Mouse (Mus musculus): ENCODE data around the gene Odc1. TPM values are rescaled to one million over a fixed set of nuclear protein-coding genes. Genes with fewer than 3 reads are reported as not detected.

Odc1 gene
- total RNA-seq, 2 experiments from 2014 or later: 383 to 788 TPM

DNA sequence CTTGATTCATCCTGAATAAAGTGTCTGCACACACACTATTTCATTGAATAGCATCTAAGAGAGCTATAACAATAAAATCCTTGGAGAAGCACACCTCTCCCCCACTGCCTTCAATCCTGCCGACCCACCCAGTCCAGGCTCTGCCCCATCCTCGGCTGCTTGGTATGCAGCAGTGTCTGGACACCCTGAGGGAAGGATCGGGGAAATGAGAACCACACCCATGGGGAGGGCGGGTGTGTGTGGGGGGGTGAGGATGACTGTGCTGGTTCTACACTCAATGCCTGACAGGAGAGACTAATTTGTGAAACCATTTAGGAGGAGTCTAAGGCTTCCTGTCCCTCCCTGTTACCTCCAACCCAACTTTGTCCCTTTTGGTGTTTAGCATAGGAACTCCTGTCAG lies 34.0 kb downstream of the Odc1 start:
- ATAC-seq (replicated peaks; ENCODE audit: low FRiP score, low TSS enrichment, poor library complexity, severe bottlenecking): no peak

DNA sequence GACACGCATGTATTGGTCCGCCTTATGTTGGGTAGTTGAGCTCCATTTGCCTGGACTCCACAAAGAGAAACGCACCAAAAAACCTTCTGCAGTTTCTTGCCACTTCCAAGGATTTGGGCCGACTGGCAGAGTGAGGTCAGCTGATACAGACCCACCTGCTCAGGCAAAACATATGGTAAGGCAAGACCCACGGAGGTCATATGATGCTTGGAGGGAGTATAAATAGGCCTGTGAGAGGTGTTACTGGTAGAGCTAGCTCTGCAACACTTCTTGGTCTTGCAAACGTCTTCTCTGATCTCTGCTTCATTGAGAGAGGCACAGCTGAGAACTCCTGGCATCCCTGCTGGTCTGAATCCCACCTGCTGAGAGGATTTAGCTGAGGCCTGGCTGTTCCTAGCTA lies 36.4 kb downstream of the Odc1 start:
- no peak for ATAC-seq (replicated peaks; ENCODE audit: low FRiP score, low TSS enrichment, poor library complexity, severe bottlenecking)

DNA sequence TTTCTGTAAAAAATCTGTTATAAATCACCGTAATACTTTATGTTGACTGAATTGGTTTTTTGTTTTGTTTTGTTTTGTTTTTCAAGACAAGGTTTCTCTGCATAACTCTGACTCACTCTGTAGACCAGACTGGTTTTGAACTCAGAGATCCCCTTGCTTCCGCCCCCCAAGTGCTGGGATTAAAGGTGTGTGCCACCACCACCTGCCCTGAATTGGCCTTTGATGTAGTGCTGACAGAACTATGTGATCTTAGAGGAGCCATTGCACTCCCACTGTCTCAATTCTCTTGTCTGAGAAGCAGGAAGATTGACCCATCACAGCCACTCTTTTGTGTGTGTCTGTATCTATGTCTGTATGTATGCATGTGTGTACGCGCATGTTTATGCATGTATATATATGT lies 37.8 kb downstream of the Odc1 start:
- no peak for ATAC-seq (replicated peaks; ENCODE audit: low FRiP score, low TSS enrichment, poor library complexity, severe bottlenecking)

DNA sequence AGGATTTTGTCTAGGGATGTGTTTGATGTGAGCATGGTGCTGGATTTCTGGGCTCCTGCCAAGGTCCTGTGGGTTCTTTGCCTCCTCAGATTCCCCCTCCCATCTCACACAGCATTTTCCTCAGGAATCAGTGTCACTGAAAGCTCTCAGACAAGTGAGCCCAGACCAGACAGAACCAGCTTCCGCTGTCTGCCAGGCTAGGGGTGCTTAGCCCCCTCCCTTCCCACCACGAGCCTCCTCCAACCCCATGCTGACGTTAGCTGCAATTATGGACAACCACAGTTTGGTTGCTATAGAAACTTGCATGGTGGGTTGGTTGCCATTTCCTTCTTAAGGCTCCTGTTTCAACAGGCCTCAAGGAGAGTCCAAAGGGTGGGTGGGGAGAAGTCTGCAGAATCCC lies 39.3 kb downstream of the Odc1 start:
- no peak for ATAC-seq (replicated peaks; ENCODE audit: low FRiP score, low TSS enrichment, poor library complexity, severe bottlenecking)

DNA sequence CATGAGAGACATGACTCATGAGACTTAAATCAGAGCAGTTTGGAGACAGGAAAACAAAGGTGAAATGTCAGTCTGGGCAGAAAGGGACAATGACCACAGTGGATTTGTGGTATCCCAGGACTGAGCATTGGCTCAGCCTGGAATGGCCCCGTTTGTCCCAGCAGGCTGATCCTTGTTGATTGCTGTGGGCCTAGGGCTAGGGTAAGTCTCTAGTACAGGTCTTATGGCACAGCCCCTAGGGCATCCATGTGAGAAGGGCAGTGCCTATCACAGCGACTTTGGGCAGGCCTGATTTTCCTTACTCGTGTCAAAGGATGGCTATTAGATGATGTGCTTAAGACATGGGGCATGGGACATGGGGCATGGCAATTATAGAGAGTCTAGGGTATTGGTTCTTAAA lies 41.4 kb downstream of the Odc1 start:
- no peak for ATAC-seq (replicated peaks; ENCODE audit: low FRiP score, low TSS enrichment, poor library complexity, severe bottlenecking)

DNA sequence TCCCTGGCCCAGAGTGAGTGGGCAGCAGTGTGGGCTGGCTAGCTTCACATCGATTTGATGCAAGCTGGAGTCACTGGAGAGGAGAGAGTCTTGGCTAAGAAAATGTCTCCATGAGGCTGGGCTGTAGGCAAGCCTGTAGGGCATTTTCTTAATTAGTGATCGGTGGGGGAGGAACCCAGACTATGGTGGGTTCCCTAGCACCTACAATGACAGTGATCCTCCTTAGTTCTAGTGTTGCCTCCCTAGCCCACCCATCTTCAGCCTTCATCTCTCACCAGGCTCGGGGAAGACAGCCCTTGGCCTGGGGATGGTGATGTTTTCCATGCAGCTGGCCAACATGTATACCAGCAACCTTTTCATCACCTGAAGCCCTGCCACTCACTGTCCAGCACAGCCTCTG lies 43.8 kb downstream of the Odc1 start:
- ATAC-seq (replicated peaks; ENCODE audit: low FRiP score, low TSS enrichment, poor library complexity, severe bottlenecking): no peak

DNA sequence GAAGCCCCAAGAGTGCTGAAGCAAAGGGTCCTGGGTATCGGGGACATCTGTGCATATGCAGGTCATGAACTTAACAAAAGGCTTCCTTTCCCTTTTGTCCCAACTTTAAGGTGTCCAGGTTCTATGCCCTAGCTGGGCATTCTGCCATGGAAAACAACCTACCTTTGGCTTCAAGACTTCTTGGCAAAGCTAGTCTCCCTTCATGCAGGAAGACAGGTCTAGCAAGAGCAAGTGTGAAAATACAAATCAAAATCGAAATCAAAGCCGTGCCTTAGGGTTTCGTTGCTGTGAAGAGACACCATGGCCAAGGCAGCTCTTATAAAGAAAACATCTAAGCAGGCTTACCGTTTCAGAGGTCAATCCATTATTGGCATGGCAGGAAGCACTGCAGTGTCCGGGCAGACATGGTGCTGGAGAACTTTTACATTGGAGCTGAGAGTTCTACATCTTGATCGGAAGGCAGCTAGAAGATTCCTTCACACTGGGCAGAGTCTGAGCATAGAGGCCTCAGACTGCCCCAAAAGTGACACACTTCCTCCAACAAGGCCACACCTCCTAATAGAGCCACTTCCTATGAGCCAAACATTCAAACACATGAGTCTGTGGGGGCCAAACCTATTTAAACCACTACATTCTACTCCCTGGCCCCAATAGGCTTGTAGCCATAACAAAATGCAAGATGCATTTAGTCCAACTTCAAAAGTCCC lies 44.5 kb downstream of the Odc1 start:
- no peak for ATAC-seq (replicated peaks; ENCODE audit: low FRiP score, low TSS enrichment, poor library complexity, severe bottlenecking)

DNA sequence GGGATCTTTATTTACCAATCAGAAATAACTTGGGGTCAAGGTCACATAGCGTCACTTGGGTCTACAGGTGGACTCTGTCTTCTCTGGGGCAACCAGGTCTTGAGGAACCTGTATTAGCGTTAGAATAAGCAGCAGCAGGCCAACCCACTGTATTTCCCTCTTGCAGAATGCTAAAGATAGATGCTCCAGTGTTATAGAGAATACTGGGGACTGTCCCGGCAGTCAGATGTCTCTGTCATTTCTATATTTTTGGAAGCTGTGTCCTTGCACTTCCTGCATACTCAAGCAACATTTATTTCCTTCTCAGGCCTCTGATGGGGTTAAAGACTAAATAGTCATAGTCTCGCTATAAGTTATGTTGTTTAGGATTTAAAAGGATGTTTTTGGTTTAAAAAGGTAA lies 46.7 kb downstream of the Odc1 start:
- no peak for ATAC-seq (replicated peaks; ENCODE audit: low FRiP score, low TSS enrichment, poor library complexity, severe bottlenecking)

DNA sequence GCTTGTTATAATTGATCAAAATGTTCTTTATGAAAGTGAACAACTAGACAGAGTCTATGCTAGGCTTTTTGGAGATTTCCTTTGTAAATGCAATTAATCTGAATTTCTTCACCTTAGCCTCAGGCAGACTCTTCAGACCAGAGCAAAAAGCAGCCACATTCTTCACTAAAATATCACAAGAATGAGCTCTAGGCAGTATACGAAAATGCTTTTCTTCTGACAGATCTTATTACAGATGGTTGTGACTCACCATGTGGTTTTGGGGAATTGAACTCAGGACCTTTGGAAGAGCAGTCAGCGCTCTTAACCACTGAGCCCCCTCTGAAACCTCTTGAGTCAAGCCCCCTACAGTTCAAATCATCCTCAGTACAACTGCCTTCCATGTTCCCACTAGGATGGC lies 49.4 kb downstream of the Odc1 start:
- no peak for ATAC-seq (replicated peaks; ENCODE audit: low FRiP score, low TSS enrichment, poor library complexity, severe bottlenecking)

DNA sequence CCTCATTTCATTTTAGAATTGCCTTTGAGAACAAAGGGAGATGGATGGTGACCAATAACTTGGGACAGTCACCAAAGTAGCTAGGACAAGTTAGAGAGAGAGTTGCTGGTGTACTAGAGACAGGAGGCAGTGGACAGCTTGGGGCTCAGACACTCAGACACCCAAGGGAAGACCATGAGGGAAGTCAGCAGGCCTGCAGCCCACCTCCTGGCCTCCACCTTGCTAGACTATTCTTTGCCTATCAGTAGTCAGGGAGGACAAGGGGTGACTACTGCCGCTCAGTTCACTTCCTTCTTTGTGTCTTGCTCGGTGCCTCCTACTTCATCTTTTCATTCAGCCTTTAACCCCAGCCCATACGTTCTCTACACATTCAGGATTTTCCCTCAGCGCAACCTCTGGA lies 50.1 kb downstream of the Odc1 start:
- no peak for ATAC-seq (replicated peaks; ENCODE audit: low FRiP score, low TSS enrichment, poor library complexity, severe bottlenecking)

DNA sequence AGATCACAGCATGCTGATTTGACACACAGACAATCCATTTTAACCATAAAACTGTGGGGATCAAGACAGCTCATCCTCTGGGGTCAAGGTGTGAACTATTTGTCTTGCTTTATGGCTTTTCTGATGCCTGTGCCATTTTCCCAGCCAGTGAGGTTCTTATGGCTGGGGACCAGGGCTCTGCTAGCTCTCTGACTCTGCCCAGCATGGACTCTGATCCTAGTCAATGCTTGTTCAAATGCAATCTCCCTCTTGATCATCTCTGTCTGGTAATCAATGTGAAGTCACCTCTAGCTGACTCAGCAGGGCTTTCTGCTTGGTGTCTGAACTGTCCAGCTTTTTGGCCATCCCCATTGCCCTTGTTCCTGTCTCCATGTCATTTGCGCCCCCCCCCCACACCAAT lies 50.6 kb downstream of the Odc1 start:
- no peak for ATAC-seq (replicated peaks; ENCODE audit: low FRiP score, low TSS enrichment, poor library complexity, severe bottlenecking)

Other genes with a start within 250 kb of the Odc1 start
- gene Atp6v1c2, start 215.4 kb upstream of the Odc1 start, total RNA-seq (2014; fragmentation: Nextera tagmentation): not detected in 2 replicates
- gene Atp6v1c2, start 215.4 kb upstream of the Odc1 start, total RNA-seq (2017): not detected in 2 replicates
- gene Nol10, start 196.3 kb upstream of the Odc1 start, total RNA-seq (2014; fragmentation: Nextera tagmentation): 38.0 and 45.9 TPM in 2 replicates
- 22.6 and 27.1 TPM in 2 replicates for gene Nol10, start 196.3 kb upstream of the Odc1 start, total RNA-seq (2017)
- gene Hpcal1, start 146.1 kb downstream of the Odc1 start, total RNA-seq (2014; fragmentation: Nextera tagmentation): 4.3 and 13.0 TPM in 2 replicates
- 3.0 and 6.8 TPM in 2 replicates for gene Hpcal1, start 146.1 kb downstream of the Odc1 start, total RNA-seq (2017)

Data from megakaryocyte-erythroid progenitor cell, adult 5-6 weeks (primary cell).